Comparison of ENCODE assay signal across 8 mouse cellular contexts in the genomic region with DNA sequence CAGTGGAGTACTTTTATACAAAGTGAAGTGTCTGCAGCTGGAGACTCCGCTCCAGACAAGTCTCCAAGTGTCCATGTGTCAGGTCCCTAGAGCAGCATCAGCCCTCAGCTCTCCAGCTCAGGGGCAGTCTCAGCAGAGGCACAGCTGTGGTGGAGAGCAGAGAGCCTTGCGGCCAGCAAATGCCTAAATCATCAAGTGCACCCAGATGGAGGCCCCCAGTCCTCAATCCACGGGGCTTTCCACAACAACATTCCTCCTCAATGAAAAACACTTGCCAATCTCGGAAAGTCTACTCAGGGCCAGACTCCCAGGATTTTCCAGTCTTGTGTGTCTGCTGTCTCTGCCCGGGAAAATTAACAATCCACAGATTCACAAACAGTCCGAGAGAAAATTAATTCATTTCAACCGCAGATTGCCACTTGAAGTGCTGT.
DNase-seq lines count a peak whose midpoint lies in the region; ATAC-seq and TF ChIP-seq lines count a peak whose summit lies in the region.

No protein-coding gene starts in this region.

- intact Hi-C loops in heart, postnatal 36 days (cut with DNase I), result loop anchor here (1.0 to 2.0 kb wide), 2 partner anchors 40 to 186 kb away; a partner anchor contains a TSS

- H3K27ac ChIP-seq in embryonic fibroblast, embryonic 13.5 days (ENCODE audit: insufficient read depth, low read length), result peak overlapping the region; percentile 72
- H3K27ac ChIP-seq in hindbrain, embryonic 12.5 days, result peak overlapping the region; percentile 64
- H3K27ac ChIP-seq in midbrain, embryonic 15.5 days, result peak overlapping the region; percentile 31; the same call in 1 of the 2 replicates

- H3K9ac ChIP-seq in hindbrain, embryonic 12.5 days, result no peak overlapping the region
- no peak overlapping the region for H3K9ac ChIP-seq in midbrain, embryonic 15.5 days

- 49% methylated on average over 7 of the region's 7 CpGs for WGBS in hindbrain, embryonic 12.5 days
- 20% methylated on average over 7 of the region's 7 CpGs for WGBS in midbrain, embryonic 15.5 days

- H3K4me1 ChIP-seq in embryonic fibroblast, embryonic 13.5 days (ENCODE audit: control insufficient read depth, insufficient read depth, low read length), result peaks cover 19% of the 10 kb centered on the region
- peaks cover 20% of the 10 kb centered on the region for H3K4me1 ChIP-seq in hindbrain, embryonic 12.5 days
- H3K4me1 ChIP-seq in midbrain, embryonic 15.5 days, result peaks cover 18% of the 10 kb centered on the region

- H3K4me2 ChIP-seq in hindbrain, embryonic 12.5 days (replicated peaks), result no peak overlapping the region
- no peak overlapping the region for H3K4me2 ChIP-seq in midbrain, embryonic 15.5 days

- H3K4me3 ChIP-seq in embryonic fibroblast, embryonic 13.5 days (ENCODE audit: insufficient read depth, low read length), result no peak overlapping the region
- no peak overlapping the region for H3K4me3 ChIP-seq in hindbrain, embryonic 12.5 days
- H3K4me3 ChIP-seq in midbrain, embryonic 15.5 days, result no peak overlapping the region

- H3K9me3 ChIP-seq in hindbrain, embryonic 12.5 days (replicated peaks), result no peaks in the 10 kb centered on the region
- H3K9me3 ChIP-seq in midbrain, embryonic 15.5 days, result no peaks in the 10 kb centered on the region

- ATAC-seq in hindbrain, embryonic 12.5 days (ENCODE audit: low FRiP score), result no peak
- peak; percentile 55; the same call in 1 of the 2 replicates for ATAC-seq in midbrain, embryonic 15.5 days (replicated peaks)

- DNase-seq in heart, adult 8-10 months (ENCODE audit: low spot score), result peak; percentile 43
- no peak for DNase-seq in heart, postnatal 36 days
- no peak for DNase-seq in testis, postnatal 10 days (ENCODE audit: low spot score)
- DNase-seq in urinary bladder, adult 2 months (ENCODE audit: low spot score), result no peak
- DNase-seq in layer of hippocampus, postnatal 36 days, result no peak

- no peaks in the 10 kb centered on the region for H3K36me3 ChIP-seq in hindbrain, embryonic 12.5 days
- H3K36me3 ChIP-seq in midbrain, embryonic 15.5 days (replicated peaks), result no peaks in the 10 kb centered on the region

- H3K27me3 ChIP-seq in hindbrain, embryonic 12.5 days, result no peaks in the 10 kb centered on the region
- H3K27me3 ChIP-seq in midbrain, embryonic 15.5 days (replicated peaks), result no peaks in the 10 kb centered on the region

- TF ChIP-seq CTCF in embryonic fibroblast, embryonic 13.5 days (IDR thresholded peaks at IDR 0.05; ENCODE audit: borderline replicate concordance, insufficient read depth, low read length), result no peak

- TF ChIP-seq POLR2A in embryonic fibroblast, embryonic 13.5 days (IDR thresholded peaks at IDR 0.05; ENCODE audit: low read depth, low read length), result no peak
